In genomic region chr4:137801196-137801595, GRCm38 (mm10) we compare ENCODE assay signal across 16 mouse cellular contexts. TPM values are rescaled to one million over a fixed set of nuclear protein-coding genes. Genes with fewer than 3 reads are reported as not detected.
DNase-seq lines count a peak whose midpoint lies in the region; ATAC-seq and TF ChIP-seq lines count a peak whose summit lies in the region.
"Had no signal": no experiment of that assay in that cellular context is flagged by ENCODE, and none has a peak within 500 bp of the region (broad histone marks: within the 10 kb centered on the region; RNA-seq: fewer than 3 reads in every experiment).

No protein-coding gene starts in this region.

- H3K9me3 ChIP-seq in heart, embryonic 10.5 days: no peaks in the 10 kb centered on the region
- H3K9me3 ChIP-seq in heart, embryonic 12.5 days (replicated peaks): no peaks in the 10 kb centered on the region
- no peaks in the 10 kb centered on the region for H3K9me3 ChIP-seq in lung, postnatal 0 days (ENCODE audit: low read length)

- no peak overlapping the region for H3K4me3 ChIP-seq in heart, embryonic 10.5 days
- no peak overlapping the region for H3K4me3 ChIP-seq in heart, embryonic 12.5 days
- H3K4me3 ChIP-seq in lung, postnatal 0 days (ENCODE audit: low read depth, low read length): no peak overlapping the region
- H3K4me3 ChIP-seq: gastrocnemius, adult 2 months; liver, embryonic 13.5 days; myocyte had no signal

- WGBS in heart, embryonic 10.5 days: 20% methylated on average over 12 of the region's 12 CpGs
- 31% methylated on average over 12 of the region's 12 CpGs for WGBS in heart, embryonic 12.5 days
- 26% methylated on average over 12 of the region's 12 CpGs for WGBS in lung, postnatal 0 days

- H3K4me2 ChIP-seq in heart, embryonic 12.5 days: no peak overlapping the region
- H3K4me2 ChIP-seq in lung, postnatal 0 days (replicated peaks; ENCODE audit: low read depth, low read length): no peak overlapping the region
- H3K4me2 ChIP-seq: liver, embryonic 13.5 days had no signal

- intact Hi-C loops in gastrocnemius, postnatal 14 days (cut with DNase I; ENCODE audit: low total_unique reads): no loop called here

- H3K36me3 ChIP-seq in heart, embryonic 10.5 days: no peaks in the 10 kb centered on the region
- H3K36me3 ChIP-seq in heart, embryonic 12.5 days: no peaks in the 10 kb centered on the region
- H3K36me3 ChIP-seq in lung, postnatal 0 days (ENCODE audit: insufficient read depth, low read length): no peaks in the 10 kb centered on the region
- H3K36me3 ChIP-seq: liver, embryonic 13.5 days had no signal

- H3K9ac ChIP-seq in heart, embryonic 12.5 days: no peak overlapping the region
- H3K9ac ChIP-seq in lung, postnatal 0 days (replicated peaks; ENCODE audit: low read depth): no peak overlapping the region
- H3K9ac ChIP-seq: forebrain, postnatal 0 days; liver, embryonic 13.5 days had no signal

- no peak for TF ChIP-seq EP300 in lung, postnatal 0 days (IDR thresholded peaks at IDR 0.05)

- H3K4me1 ChIP-seq in heart, embryonic 10.5 days: peaks cover 27% of the 10 kb centered on the region
- H3K4me1 ChIP-seq in heart, embryonic 12.5 days (replicated peaks): peaks cover 17% of the 10 kb centered on the region
- no peaks in the 10 kb centered on the region for H3K4me1 ChIP-seq in lung, postnatal 0 days (ENCODE audit: insufficient read depth, low read depth, low read length)

- ATAC-seq in heart, embryonic 12.5 days (ENCODE audit: insufficient number of reproducible peaks, low FRiP score): no peak
- ATAC-seq in lung, postnatal 0 days: peak; percentile 43
- ATAC-seq: forebrain, postnatal 0 days had no signal

- 0 out of 2 replicates have a peak overlapping the region, but pooled peaks have one; percentile 29 for H3K27ac ChIP-seq in heart, embryonic 10.5 days
- no peak overlapping the region for H3K27ac ChIP-seq in heart, embryonic 12.5 days (ENCODE audit: poor library complexity, severe bottlenecking)
- no peak overlapping the region for H3K27ac ChIP-seq in lung, postnatal 0 days (ENCODE audit: low read length)
- H3K27ac ChIP-seq: liver, embryonic 13.5 days had no signal

- no peak for DNase-seq in heart, embryonic 10.5 days (ENCODE audit: low spot score)
- peak; percentile 43 for DNase-seq in urinary bladder, postnatal 14 days (ENCODE audit: low spot score)
- DNase-seq in urinary bladder, postnatal 10 days (ENCODE audit: low spot score): no peak
- peak; percentile 40 for DNase-seq in lung, postnatal 0 days (ENCODE audit: low spot score)
- DNase-seq in right cerebral cortex, postnatal 14 days: no peak
- no peak for DNase-seq in gastrocnemius, postnatal 14 days
- no peak for DNase-seq in cerebellum, adult 18-20 months
- DNase-seq: cerebellum, postnatal 36 days; forebrain, postnatal 0 days; gastrocnemius, adult 2 months; heart, postnatal 36 days; liver, embryonic 13.5 days; right cerebral cortex, adult 18-20 months; thymus, adult 18-20 months had no signal

- peaks cover 31% of the 10 kb centered on the region for H3K27me3 ChIP-seq in heart, embryonic 10.5 days (ENCODE audit: insufficient read depth, poor library complexity, severe bottlenecking)
- H3K27me3 ChIP-seq in heart, embryonic 12.5 days (replicated peaks): peaks cover 31% of the 10 kb centered on the region
- H3K27me3 ChIP-seq in lung, postnatal 0 days (replicated peaks; ENCODE audit: insufficient read depth, low read length): no peaks in the 10 kb centered on the region

- no peak for TF ChIP-seq CTCF in lung, postnatal 0 days (IDR thresholded peaks at IDR 0.05)

RNA-seq across cellular contexts. Expression of gene Alpl, which starts 5.0 kb away (rescaled TPM):
- 1.0 and 4.5 TPM in 2 replicates for polyA plus RNA-seq in heart, embryonic 10.5 days (2016; fragmentation: Nextera tagmentation; extraction: Ambion mirVana)
- polyA plus RNA-seq in heart, embryonic 12.5 days (2016; fragmentation: Nextera tagmentation; extraction: Ambion mirVana): 1.7 and 2.2 TPM in 2 replicates
- 2.2 and 3.0 TPM in 2 replicates for polyA plus RNA-seq in lung, postnatal 0 days (2015; fragmentation: Nextera tagmentation; extraction: Ambion mirVana)
- 1 to 10 TPM; 4.3 to 7.0 TPM for total RNA-seq in gastrocnemius, postnatal 14 days (2021)

Comparison
In these comparisons a context has a peak if more than half of its experiments do, and no peak if none do; other contexts are left out.
1. DNase-seq: peak in urinary bladder, postnatal 14 days (single experiment) and lung, postnatal 0 days (single experiment); none in heart, embryonic 10.5 days (single experiment), urinary bladder, postnatal 10 days (single experiment), right cerebral cortex, postnatal 14 days (single experiment), gastrocnemius, postnatal 14 days (single experiment) and cerebellum, adult 18-20 months (0 of 2).